Mouse (Mus musculus) spleen, adult 2 months (tissue): Measurements from ENCODE around the gene Trub2. TPM values are rescaled to one million over a fixed set of nuclear protein-coding genes. Genes with fewer than 3 reads are reported as not detected.

Experiments used
- DNase-seq, 2 experiments: peaks; one replicate each; pipeline versions ENCODE4 v3.0.0 to v3.0.0-alpha.2; 2012 to 2021; ENCODE audit warnings: low spot score in 2 of 2, low read depth in 1 of 2
- H3K27ac ChIP-seq: fragments of 200-500 bp; 2 replicates; pipeline ENCODE4 v1.5.1; 2012; ENCODE audit warnings: low read length, inconsistent platforms; ENCODE audit not compliant: insufficient read depth
- H3K27me3 ChIP-seq: fragments of 200-500 bp; 2 replicates; pipeline ENCODE4 v1.6.1; 2012; ENCODE audit warnings: mild to moderate bottlenecking, moderate library complexity, low read length, inconsistent platforms; ENCODE audit not compliant: control insufficient read depth, insufficient read depth
- H3K36me3 ChIP-seq: fragments of 200-500 bp; 2 replicates; pipeline ENCODE4 v1.6.1; 2012; ENCODE audit warnings: mild to moderate bottlenecking, low read length, inconsistent platforms; ENCODE audit not compliant: control insufficient read depth, insufficient read depth
- H3K4me1 ChIP-seq: fragments of 200-500 bp; 2 replicates; pipeline ENCODE4 v1.6.1; 2011; ENCODE audit warnings: inconsistent platforms; ENCODE audit not compliant: control insufficient read depth, insufficient read depth, insufficient read length
- H3K4me3 ChIP-seq: fragments of 200-500 bp; 2 replicates; pipeline ENCODE4 v1.5.1; 2011; ENCODE audit warnings: mild to moderate bottlenecking, inconsistent platforms; ENCODE audit not compliant: insufficient read depth, insufficient read length; ENCODE audit errors: extremely low read depth
- CTCF ChIP-seq: fragments of 200-500 bp; IDR thresholded peaks from 2 replicates; pipeline ENCODE4 v1.5.1; 2011; ENCODE audit warnings: mild to moderate bottlenecking, inconsistent platforms; ENCODE audit not compliant: insufficient read depth, insufficient read length, insufficient replicate concordance; ENCODE audit errors: extremely low read depth
- POLR2A ChIP-seq: fragments of 200-500 bp; IDR thresholded peaks from 2 replicates; pipeline ENCODE4 v1.6.1; 2011; ENCODE audit warnings: low read depth, low read length, inconsistent platforms
- WGBS: fragments of 180-500 bp; shearing (Covaris S2); methylation state at CpG from one replicate; pipeline ENCODE4 v1.1.7; 2018; 5-methylcytosine and 5-hydroxymethylcytosine counted together
- polyA plus RNA-seq: library from polyadenylated mRNA; depleted of rRNA; stranded (reverse); fragments of >200 nt; gene quantifications from 2 replicates; pipeline ENCODE4 v1.2.3, GENCODE M21; 2012

The Trub2 gene
- polyA plus RNA-seq, 1 experiment, result 29.3 TPM

DNA sequence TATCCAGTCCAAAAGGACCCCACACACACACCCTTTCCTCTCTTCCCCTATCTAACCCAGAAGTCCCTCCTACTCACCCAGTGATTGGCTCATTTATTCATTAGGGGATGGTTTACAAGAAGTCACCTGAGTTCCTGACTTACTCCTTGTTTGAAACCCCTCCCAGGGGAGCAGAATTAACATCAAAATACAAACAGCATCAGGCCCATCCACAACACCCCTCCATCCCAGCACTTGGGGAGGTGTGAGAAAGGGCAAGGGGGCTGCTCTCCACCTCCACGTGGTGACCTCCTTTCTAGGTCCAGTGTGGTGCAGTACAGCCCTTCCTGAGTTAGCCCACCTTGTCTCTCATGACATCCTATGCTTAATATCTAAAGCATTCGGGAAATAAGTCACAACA is 58.8 kb downstream of the Trub2 start:
- H3K4me3 ChIP-seq, result no peak overlapping the region
- H3K4me1 ChIP-seq, result no peaks in the 10 kb centered on the region
- TF ChIP-seq POLR2A (no peak), CTCF (no peak)
- H3K27ac ChIP-seq, result no peak overlapping the region
- H3K36me3 ChIP-seq, result peaks cover 56% of the 10 kb centered on the region
- DNase-seq, result no peak
- 72% methylated on average over 2 of the region's 2 CpGs for WGBS
- H3K27me3 ChIP-seq, result no peaks in the 10 kb centered on the region

- TF ChIP-seq CTCF (no peak), POLR2A (no peak)
- H3K4me1 ChIP-seq, result no peaks in the 10 kb centered on the region
- 30% methylated on average over 5 of the region's 5 CpGs for WGBS
- H3K27ac ChIP-seq, result peak overlapping the region; percentile 11
- peaks cover 46% of the 10 kb centered on the region for H3K36me3 ChIP-seq
- H3K27me3 ChIP-seq, result no peaks in the 10 kb centered on the region
- DNase-seq, result no peak
- no peak overlapping the region for H3K4me3 ChIP-seq
Measured at GRCm38 (mm10) chr2:29724664-29725365, 63.5 kb downstream of the Trub2 start.

- no peak overlapping the region for H3K27ac ChIP-seq
- H3K36me3 ChIP-seq, result peaks cover 54% of the 10 kb centered on the region
- H3K4me3 ChIP-seq, result no peak overlapping the region
- no peaks in the 10 kb centered on the region for H3K4me1 ChIP-seq
- TF ChIP-seq CTCF (no peak), POLR2A (no peak)
- no peak for DNase-seq
- WGBS, result 90% methylated on average over 3 of the region's 3 CpGs
- H3K27me3 ChIP-seq, result no peaks in the 10 kb centered on the region
Measured at GRCm38 (mm10) chr2:29723132-29723531, 65.2 kb downstream of the Trub2 start.

GRCm38 (mm10) chr2:29718581-29718980 is 69.7 kb downstream of the Trub2 start:
- no peaks in the 10 kb centered on the region for H3K4me1 ChIP-seq
- no peak overlapping the region for H3K27ac ChIP-seq
- no peak for DNase-seq
- H3K27me3 ChIP-seq, result no peaks in the 10 kb centered on the region
- TF ChIP-seq CTCF (no peak), POLR2A (no peak)
- no peak overlapping the region for H3K4me3 ChIP-seq
- peaks cover 58% of the 10 kb centered on the region for H3K36me3 ChIP-seq
- 22% methylated on average over 5 of the region's 5 CpGs for WGBS

DNA sequence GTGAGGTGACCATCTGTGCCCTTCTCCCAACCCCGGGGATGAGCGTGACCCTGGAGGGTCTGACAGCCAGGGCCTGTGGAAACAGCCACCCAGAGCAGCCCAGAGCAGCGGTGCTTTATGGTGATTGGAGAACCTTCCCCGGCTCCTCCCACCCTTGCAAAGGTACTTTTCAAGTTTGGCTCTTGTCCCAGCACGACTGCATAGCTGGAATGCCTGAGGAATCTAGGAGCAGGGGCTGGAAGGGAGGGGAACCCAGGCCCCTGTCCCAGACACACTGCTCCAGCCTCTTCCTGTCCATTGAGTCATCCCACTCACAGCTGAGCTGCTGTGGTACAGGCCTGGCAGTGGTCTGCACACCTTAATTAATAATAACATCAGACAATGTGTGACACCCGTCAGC is 71.6 kb downstream of the Trub2 start:
- no peak overlapping the region for H3K27ac ChIP-seq
- H3K4me3 ChIP-seq, result no peak overlapping the region
- 86% methylated on average over 6 of the region's 6 CpGs for WGBS
- peaks cover 55% of the 10 kb centered on the region for H3K36me3 ChIP-seq
- no peaks in the 10 kb centered on the region for H3K4me1 ChIP-seq
- DNase-seq, result no peak
- H3K27me3 ChIP-seq, result no peaks in the 10 kb centered on the region
- TF ChIP-seq POLR2A (no peak), CTCF (no peak)

DNA sequence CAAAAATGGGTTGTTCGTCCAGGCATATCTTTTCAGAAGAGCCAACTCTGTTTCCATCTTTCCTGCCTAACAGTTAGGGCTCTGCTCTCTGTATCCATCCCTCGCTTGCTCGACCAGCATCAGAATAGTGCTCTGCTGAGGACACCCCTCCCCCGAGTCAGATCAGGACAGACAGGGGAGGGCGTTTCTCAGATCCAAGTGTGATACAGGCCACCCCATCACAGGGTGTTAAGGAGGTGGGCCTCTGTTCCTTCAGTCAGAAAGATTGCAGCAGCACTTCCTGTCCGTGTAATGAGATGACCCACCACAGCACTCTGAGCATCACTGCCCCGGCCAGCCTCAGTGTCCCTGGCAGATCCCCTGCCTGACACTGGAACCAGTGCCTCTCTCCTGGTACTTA is 72.2 kb downstream of the Trub2 start:
- TF ChIP-seq CTCF (no peak), POLR2A (no peak)
- Histone ChIP-seq H3K4me3 (no peak overlapping the region), H3K27me3 (no peaks in the 10 kb centered on the region), H3K4me1 (no peaks in the 10 kb centered on the region), H3K27ac (no peak overlapping the region), H3K36me3 (peaks cover 59% of the 10 kb centered on the region)
- 82% methylated on average over 7 of the region's 7 CpGs for WGBS
- DNase-seq, result no peak

GRCm38 (mm10) chr2:29714127-29714526 is 74.2 kb downstream of the Trub2 start:
- no peak for DNase-seq
- H3K4me3 ChIP-seq, result no peak overlapping the region
- TF ChIP-seq POLR2A (no peak), CTCF (no peak)

More at GRCm38 (mm10) chr2:29714127-29714526, 74.2 kb downstream of the Trub2 start:
- Histone ChIP-seq H3K36me3 (peaks cover 57% of the 10 kb centered on the region), H3K4me1 (no peaks in the 10 kb centered on the region), H3K27me3 (no peaks in the 10 kb centered on the region), H3K27ac (no peak overlapping the region)
- 95% methylated on average over 5 of the region's 5 CpGs for WGBS
